Mouse (Mus musculus): ENCODE data around the gene Irak3.

- TF ChIP-seq CTCF (IDR thresholded peaks at IDR 0.05; ENCODE audit: extremely low read depth, insufficient read length, insufficient replicate concordance, low read depth, low read length), result no peak
- TF ChIP-seq POLR2A (IDR thresholded peaks at IDR 0.05; ENCODE audit: low read depth, low read length), result peak; percentile 45; the same call in 1 of the 2 replicates
These were observed 89.2 kb downstream of the Irak3 start, which contains the start of gene Helb for GRCm38 (mm10) chr10:120112507-120113396.

Measured in small intestine, adult 2 months (tissue).